Mouse (Mus musculus): ENCODE data around the gene 2310022B05Rik. TPM values are rescaled to one million over a fixed set of nuclear protein-coding genes. Genes with fewer than 3 reads are reported as not detected.

2310022B05Rik gene
- 28.5 and 33.2 TPM in 2 replicates for polyA plus RNA-seq (2015; fragmentation: Nextera tagmentation; extraction: Ambion mirVana)

DNA sequence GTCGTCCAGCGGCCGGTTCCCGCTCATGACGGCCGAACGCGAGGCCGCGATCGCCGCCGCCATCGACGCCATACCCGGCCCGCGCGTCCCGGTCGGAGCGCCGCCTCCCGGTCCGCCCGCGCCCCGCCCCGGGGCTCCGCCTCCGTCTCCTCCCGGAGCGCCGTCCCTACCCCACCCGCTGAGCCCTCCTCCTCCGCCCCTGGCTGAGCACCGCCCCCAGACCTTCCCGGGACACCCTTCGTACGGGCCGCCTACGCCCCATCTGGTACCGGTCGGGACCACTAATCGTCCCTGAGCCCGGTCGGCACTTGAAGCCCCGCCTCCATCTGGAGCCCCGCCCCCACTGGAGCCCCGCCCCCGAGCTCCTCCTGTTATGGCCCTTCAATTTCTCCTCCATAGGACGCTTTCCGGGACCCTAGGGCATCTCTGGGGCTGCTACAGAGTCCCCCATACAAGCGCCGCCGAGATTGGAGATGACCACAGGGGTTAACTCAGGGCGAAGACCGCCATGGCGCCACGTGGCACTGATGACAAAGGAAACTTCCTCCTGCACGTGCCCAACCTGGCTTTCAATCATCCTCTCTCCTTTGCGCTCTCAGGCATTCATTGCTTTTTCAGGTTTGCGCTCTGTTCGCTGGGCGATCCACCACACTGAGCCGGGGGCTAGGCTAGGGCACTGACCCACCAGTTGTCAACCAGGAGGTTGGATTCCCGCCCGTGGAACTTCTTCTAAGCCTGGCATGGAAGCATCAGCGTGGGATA is at the start of gene 2310022B05Rik:
Gene 2310022B05Rik (minus strand): TSS at position 258 of the 762 bp plus-strand sequence.

Other genes with a start within 250 kb of the 2310022B05Rik start
- gene Pgbd5, start 223.7 kb downstream of the 2310022B05Rik start, polyA plus RNA-seq (2015; fragmentation: Nextera tagmentation; extraction: Ambion mirVana), result 4.2 and 4.9 TPM in 2 replicates
- 20.0 and 32.5 TPM in 2 replicates for gene Cog2, start 142.6 kb downstream of the 2310022B05Rik start, polyA plus RNA-seq (2015; fragmentation: Nextera tagmentation; extraction: Ambion mirVana)
- gene Agt, start 93.7 kb downstream of the 2310022B05Rik start, polyA plus RNA-seq (2015; fragmentation: Nextera tagmentation; extraction: Ambion mirVana), result 27.3 and 28.9 TPM in 2 replicates
- gene Capn9, start 87.3 kb downstream of the 2310022B05Rik start, polyA plus RNA-seq (2015; fragmentation: Nextera tagmentation; extraction: Ambion mirVana), result 0.36 and 0.41 TPM in 2 replicates
- 23.0 and 32.6 TPM in 2 replicates for gene Ttc13, start 58.6 kb upstream of the 2310022B05Rik start, polyA plus RNA-seq (2015; fragmentation: Nextera tagmentation; extraction: Ambion mirVana)
- 13.8 and 17.3 TPM in 2 replicates for gene Arv1, start 58.8 kb upstream of the 2310022B05Rik start, polyA plus RNA-seq (2015; fragmentation: Nextera tagmentation; extraction: Ambion mirVana)
- 2.3 and 10.9 TPM in 2 replicates for gene Fam89a, start 88.5 kb upstream of the 2310022B05Rik start, polyA plus RNA-seq (2015; fragmentation: Nextera tagmentation; extraction: Ambion mirVana)
- gene Trim67, start 129.7 kb upstream of the 2310022B05Rik start, polyA plus RNA-seq (2015; fragmentation: Nextera tagmentation; extraction: Ambion mirVana), result 0.79 and 3.3 TPM in 2 replicates
- 40.0 and 69.3 TPM in 2 replicates for gene Gnpat, start 199.7 kb upstream of the 2310022B05Rik start, polyA plus RNA-seq (2015; fragmentation: Nextera tagmentation; extraction: Ambion mirVana)
- 25.1 and 32.5 TPM in 2 replicates for gene 2810004N23Rik, start 199.8 kb upstream of the 2310022B05Rik start, polyA plus RNA-seq (2015; fragmentation: Nextera tagmentation; extraction: Ambion mirVana)
- gene Exoc8, start 234.3 kb upstream of the 2310022B05Rik start, polyA plus RNA-seq (2015; fragmentation: Nextera tagmentation; extraction: Ambion mirVana), result 3.9 and 4.8 TPM in 2 replicates
- gene Sprtn, start 234.5 kb upstream of the 2310022B05Rik start, polyA plus RNA-seq (2015; fragmentation: Nextera tagmentation; extraction: Ambion mirVana), result 6.5 and 8.7 TPM in 2 replicates